Mouse (Mus musculus): ENCODE data around the gene Hs3st1.
"Not testable (repeated sequence)": the region's sequence is repeated elsewhere in the genome, so short reads cannot be mapped to it uniquely, and the experiment has no call there.

Hs3st1 gene

DNA sequence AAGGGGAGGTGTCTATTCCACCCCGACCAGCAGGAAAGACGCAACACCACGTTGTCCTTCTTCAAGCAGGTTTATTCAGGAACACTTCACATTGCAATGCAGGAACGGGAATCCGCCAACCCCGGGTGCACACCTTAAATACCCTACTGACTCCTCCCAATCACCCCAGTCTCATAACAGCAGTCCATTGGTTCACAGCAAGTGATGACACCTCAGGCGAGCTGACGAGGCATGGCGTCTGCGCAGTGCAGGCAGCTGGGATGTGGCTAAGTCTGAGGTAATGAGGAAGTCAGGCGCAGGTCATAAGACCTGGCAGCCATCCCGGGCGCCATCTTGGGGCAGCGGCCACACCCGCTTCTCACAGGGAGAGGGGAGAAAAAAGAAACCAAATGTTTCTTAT, at the start of gene Hs3st1:
Gene Hs3st1, minus strand, starts transcription at position 101 of the 400 bp plus-strand sequence.
- in situ Hi-C loops (cut with MseI, MboI): not testable (repeated sequence)

DNA sequence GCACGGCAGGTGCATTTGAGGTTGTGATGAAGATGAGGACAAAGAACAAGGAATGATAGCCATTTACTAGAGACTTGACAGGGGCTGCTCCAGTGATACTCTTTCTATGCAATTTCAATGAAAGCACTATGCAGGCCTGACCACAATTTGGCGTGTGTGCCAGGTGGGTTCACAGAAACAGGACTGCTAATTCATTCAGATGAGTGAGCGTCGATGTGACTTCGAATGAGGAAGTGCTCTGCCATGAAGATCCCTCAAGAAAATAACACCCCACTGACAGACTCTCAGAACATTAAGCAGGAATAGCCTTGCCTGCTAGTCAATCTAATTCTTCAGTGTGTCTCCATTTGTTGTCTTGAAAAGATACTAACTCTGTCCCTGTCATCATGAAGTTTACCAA, 49.4 kb upstream of the Hs3st1 start:
- in situ Hi-C loops (cut with MseI, MboI): no loop called here

DNA sequence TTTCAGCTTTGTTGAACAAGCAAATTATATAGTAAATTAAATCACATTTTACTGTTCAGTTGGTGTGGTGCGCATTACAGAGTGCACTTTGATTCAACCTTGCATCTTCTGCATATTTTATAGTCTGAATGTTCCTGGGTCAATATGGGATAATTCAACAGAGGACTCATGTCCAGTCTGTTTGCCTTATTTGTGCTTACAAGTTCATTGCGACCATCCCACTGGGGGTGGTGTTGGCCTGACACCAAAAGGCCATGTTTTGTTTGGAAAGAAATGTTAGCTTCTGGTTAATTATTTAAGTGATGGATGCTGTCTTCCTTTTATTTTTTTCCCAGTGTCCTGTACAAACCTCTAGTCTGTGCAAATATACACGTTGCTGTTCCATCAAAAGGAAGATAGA, 48.7 kb upstream of the Hs3st1 start:
- in situ Hi-C loops (cut with MseI, MboI): no loop called here

DNA sequence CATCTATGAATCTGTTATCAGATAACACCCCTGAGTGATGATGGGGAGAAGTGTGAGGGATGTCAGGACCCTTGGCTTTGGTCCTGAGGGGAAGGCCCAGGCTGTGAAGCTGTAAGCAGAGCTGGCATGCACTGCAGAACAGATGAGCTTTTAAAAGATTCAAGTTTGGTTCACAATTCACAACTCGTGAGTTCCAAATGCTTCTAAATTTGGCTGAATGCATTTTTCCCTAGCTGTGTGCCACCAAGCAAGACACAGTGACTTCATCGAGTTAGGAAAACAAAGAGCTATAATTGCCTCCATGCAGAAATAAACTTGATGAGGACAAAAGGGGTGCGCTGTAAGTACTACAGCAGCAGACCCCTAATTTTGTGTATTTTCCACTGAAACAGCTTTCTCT, 48.2 kb upstream of the Hs3st1 start:
- in situ Hi-C loops (cut with MseI, MboI): no loop called here

DNA sequence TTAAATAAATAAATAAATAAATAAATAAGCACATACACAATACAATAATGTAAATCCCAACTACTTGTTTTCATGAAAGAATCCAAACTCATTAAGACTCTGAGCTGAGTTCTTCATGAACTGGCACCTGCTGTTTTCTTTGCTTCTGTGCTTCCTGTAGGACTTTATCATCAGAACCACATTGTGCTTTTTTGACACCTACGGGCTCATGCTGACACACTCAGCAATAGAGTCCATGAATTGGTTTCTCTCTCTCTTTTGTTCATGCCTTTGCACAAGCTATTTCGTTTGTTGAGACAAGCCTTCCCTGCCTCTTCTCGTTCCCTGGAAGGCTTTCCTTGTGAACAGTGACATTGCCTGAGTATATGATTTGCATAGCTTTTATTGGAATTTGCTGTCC, 46.8 kb upstream of the Hs3st1 start:
- in situ Hi-C loops (cut with MseI, MboI): no loop called here

DNA sequence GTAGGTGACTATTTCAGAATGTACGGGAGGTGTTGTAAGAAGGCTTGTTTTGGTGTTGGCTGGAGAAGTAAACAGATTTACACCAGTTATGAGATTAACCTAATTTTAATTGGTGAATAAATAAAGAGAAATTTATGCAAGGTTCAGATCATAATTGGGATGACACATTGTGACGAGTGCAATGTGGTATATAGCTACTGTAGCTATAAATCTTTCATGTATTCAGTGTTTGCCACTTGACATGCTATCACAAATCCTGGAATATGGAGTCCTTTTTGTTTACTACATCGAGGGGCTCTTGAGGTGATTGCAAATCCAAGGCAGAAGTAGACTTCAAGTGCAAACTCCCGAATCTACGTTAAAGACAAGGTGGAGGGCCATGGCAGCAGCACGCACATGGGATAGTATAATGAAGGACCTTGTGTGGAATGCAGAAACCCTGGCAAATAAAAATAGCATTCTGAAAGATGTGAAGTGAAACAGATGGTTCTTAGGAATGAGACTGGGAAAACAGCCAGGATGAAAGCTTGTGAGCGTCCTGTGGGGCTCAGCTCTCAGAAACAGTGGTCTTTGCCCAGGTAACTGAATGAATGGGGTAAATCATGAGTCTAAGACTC, 21.9 kb upstream of the Hs3st1 start:
- in situ Hi-C loops (cut with MseI, MboI): no loop called here

DNA sequence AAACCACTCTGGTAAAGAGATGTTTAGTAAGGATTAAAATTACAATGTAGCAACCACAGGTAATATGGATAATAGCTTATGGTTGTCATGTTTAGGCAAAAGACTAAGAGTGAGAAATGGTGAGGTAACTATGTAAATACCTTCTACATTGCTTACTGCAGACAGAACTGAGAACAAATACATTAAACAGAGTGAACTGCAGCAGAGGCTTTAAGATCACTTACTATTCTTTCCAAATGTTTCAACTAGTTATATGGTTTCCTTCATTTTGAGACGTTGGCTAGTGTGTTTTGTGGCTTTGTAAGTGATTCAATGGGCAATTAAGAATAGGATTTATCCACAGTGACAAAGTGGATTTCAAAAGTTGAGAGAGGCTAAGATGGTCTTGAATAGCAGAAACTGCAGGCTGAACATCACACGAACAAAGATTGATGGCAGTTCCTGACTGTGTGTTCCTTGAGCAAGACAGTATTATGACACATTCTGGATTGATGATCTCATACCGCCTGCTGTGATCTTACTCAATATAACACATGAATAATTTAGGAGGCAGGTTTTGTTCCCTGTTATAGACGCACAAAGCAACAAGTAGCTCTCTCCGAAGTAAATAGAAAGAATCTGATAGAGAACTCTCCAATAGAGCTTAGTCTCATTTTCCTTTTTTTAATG, 16.5 kb upstream of the Hs3st1 start:
- in situ Hi-C loops (cut with MseI, MboI): no loop called here

DNA sequence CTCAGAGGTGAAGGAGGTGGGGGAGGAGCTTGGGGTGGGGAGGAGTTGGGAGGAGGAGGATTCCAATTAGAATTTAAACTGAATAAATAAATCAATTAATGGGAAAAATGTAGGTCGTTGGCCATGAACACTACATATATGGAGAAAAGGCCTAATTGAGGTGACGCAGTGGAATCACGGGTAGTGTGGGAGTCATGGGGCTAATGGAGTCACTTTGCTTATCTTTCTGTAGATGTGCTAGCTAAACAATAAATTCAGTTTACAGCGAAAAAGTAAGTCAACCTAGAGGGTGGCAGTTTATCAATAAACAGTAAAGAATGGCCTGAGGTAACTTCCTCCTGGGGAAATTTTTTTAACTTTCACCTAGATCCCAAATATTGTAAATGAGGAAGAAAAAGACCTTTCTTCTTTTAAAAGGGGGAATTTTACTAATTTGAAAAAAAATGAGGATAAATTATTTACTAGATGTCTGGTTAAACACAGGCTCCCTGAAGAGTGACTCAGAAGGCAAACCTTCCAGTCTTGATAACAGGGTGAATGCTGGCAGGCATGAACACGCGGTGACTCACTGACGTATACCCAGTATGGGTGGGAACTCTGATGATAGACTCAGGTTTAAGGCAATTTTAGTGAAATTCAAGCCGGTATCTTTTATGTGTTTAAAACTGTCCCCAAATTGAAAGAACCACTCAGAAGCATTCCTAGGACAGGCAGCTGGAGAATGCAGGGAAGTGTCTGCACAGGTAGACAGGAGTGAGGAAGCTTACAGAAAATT, 6.6 kb upstream of the Hs3st1 start:
- in situ Hi-C loops (cut with MseI, MboI): no loop called here

DNA sequence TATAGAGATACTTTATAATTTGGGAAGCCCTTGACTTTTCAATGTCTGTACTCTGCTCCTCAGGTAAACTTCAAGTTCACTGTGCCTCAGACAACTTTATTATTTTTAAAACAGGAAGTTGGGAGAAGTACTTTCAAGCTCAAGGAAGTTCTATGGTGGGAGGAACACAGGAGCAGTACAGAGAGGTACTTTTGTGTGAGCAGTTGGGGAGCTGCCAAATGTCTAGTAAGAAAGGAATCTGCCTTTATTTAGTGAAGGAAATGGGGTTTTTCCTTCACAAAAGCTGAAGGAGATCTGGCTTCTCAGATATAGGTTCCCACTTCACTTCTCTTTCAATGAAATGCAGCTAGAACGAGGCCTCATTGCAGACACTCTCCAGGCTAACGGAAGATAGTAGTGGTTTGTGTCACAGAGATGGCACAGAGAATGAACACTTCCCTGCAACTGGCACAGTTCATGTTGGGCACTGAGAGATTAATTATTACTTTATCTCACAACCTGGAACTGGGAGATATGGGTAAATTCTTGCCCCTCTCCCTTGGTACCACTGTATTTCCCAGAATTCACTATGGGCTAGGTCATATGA, 3.7 kb upstream of the Hs3st1 start:
- in situ Hi-C loops (cut with MseI, MboI): no loop called here

DNA sequence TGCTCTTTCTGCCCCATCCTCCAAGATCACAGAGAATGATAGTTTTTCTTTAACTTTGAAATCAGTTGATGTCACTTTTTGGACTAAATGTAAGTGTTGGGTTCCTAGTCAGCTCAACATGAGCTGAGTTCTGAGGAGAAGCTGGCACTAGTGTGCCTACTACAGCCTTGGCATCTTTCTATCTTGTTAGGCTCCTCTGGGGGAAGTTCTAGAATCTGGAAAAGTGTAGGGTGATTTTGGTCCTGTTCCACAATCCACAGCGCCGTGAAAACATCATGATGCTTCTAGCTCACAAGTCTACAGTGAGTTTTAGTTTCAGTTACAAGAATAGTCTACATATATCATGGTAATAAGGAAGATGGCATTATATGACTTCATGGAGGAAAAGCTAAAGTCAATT, 18.4 kb downstream of the Hs3st1 start:
- in situ Hi-C loops (cut with MseI, MboI): no loop called here

DNA sequence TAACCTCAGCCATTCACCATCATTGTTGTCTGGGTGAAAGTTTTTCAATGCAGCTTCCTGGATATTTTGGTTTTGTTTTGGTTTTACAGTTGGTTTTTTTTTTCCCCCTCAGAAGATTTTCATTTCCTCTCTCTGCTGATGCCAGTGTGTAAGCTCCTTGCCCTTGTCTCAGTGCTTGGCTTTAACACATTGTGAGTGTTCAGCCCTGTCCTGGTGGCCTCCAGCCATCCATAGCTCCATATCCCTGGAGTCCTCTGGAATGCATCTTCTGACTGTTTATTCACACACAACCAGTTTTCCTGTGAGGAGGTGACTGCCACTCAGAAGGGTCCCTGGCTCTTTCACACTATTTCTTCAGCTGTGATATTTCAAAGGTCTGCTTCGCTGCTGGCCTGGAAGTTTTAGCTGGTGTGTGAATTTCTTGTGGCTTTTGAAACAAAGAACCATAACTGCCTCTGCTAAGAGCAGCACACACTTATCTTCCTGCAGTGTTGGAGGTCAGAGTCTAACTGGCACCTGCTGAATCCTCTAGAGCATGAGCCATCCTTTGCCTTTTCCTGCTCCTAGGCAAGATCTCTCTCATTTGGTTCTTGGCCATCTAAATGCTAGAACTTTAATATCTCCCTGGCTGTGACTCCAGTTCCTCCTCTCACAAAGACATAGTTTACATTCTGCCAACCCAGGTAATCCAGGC, 21.4 kb downstream of the Hs3st1 start:
- in situ Hi-C loops (cut with MseI, MboI): no loop called here

DNA sequence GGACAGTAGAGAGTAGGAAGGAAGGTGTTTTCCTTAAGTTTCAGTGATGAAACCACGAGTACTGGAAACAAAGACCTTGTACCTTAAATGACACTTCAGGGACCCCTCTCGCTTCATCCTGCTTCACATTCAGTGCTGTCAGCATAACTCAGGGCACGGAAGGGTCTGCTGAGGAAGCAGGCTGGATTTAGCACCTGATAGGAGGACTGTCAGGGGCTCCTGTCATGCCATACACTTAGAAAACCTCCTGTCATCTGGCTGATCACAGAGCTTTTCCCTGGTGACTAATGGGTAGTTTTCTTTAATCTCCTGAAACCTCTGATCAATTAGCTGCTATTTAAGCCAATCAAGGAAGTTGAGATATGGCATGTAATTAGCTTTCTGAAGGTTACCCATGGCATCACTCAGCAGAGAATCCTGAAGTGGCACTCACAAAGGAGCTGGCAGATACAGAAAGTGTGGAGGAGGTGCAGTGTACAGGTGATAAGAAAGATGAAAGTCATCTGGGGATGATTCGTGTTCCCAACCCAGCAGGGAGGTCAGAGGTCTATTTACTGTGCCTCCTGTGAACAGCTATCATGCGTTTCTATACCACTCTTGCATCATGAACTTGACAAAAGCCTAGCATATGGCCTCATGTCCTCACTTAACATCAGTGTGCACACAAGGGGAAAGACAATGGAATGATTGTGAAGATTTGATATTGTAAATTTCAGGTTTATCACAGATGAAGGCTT, 22.1 kb downstream of the Hs3st1 start:
- in situ Hi-C loops (cut with MseI, MboI): no loop called here

DNA sequence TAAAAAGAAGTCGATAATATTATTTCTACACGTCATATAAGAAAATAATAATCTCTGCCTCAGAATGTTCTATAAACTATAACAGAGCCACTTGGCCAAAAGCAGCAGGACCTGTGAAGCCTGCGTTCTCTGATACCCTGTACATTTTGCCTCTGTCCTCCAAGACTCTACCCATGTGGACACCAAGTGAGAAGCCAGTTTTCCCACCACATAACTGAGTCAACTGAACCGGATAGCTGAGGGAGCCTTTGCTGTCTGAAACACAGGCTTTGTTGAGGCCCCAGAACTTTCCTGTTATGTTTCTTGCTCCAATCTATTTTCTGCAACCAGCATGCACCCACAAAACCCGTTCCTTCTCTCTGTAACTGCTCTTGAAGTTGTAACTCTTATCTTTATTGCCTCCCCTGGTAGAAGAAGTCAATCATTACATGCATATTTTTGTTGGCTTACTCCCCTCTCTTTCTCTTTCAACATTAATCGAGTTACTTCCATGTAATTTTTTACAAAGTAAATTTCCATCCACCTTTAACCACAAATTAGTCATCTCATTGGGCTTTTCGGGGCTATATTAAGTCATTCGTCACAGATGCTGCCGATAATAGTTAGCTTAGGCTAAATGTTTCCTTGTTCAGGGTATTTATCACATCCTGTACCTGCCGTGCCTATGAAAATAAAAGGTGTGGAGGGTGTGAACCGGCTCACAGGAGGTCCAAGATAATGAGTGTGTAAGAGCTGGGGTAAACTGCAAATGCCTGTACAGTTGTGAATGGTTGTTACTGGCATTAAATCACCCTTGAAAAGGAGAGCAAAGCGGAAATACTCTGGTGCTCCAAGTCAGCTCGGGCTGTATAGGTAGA, 39.4 kb downstream of the Hs3st1 start:
- in situ Hi-C loops (cut with MseI, MboI): no loop called here

DNA sequence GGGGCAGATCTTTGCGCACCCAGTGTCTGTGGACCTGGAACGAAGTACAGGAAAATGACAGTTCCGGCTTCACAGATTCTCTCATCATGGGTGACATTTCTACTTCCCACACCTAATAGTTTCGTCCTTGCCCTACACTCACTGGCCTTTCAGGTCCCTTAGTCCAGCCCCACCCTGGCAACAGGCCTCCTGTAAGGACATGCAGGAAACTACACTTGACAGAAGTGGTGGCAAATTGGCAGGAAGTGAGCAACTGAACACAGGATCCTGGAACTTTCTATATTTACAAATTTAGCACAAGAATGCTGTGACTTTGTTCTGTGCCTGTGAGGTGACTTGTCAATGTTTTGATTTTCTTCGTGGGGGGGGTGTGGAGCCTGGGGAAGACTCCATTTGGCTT, 40.1 kb downstream of the Hs3st1 start:
- in situ Hi-C loops (cut with MseI, MboI): no loop called here

DNA sequence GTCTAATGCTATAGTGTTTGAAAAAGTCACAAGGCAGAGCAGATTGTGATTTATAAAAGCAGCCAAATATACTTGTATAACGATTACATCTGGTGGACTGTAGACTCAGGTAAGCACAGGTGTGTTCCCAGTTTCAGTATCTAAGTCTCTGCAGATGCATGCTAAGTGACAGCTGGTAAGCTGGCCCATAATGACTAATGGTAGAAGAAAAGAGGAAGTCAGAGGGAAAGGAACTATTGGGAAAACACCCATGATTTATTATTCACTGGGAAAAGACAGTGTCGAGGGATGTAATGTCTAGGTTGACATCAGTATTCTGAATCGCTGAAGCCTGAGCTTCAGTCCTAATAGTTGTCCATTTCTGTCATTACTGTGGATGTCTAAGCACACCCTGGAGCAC, 49.7 kb downstream of the Hs3st1 start:
- in situ Hi-C loops (cut with MseI, MboI): no loop called here

DNA sequence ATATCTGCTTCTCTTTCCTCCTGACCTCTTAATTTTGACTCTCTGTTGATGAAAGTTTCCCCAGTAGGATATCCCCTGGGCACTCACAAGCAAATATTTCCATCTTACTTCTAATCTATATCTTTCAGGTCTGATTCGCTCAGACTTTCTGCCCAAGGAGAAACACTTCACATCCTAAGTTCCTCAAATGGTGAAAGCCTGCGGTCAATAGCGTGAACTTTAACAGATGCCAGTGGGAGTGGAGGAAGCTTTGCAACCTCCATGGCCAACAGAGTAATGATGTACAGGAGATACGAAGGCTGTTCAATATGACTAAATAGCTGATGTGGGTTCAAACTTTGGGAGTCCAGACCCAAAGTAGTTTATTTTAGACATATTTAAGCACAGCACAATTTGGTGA, 94.4 kb downstream of the Hs3st1 start:
- in situ Hi-C loops (cut with MseI, MboI): no loop called here

DNA sequence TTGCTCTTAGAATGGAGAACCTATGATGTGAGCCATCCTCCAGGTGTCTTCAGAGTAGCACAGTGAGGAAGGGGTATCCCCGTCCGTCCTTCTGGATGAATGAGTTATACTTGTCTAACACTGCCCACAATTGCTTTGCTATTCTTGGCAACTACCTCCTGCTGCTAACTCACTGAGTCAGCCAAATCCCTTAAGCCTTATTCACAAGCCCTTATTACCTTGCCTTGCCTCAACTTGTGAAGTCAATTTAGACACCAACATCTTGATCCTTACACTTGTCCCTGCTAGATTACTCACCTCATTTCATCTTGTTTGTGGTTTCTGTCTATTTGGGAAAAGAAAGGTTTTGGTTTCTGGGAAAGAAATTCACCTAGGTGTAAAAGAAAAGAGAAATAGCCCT, 95.9 kb downstream of the Hs3st1 start:
- in situ Hi-C loops (cut with MseI, MboI): no loop called here

DNA sequence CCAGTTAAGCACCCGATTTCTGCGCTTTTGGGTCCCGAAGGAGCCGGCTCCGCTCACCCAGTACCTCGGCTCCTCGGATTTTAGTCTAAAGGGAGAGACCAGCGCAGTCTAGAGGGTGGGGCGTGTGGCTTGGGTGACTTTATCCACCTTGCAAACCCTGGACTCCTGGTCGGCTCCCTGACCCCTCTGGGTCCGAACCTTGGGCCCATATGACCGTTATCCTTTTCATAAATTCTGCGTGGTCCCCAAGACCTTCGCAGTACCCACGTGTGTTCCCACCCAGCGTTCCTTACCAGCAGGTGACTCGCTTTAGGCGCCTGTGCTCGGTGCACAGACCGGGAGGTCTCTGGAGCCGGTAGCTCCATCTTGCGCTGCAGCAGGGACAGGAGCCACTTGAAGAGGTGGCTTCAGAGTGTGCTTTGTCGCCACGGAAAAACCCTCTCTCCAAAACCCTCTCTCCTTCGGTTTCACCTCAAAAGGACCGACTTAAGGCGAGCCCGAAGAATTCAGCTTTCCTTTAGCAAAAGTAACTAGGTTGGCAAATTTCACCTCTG, 110.4 kb downstream of the Hs3st1 start:
- in situ Hi-C loops (cut with MseI, MboI): loop anchor here (25.0 kb wide), 3 partner anchors 317 to 858 kb away; no protein-coding TSS in a partner anchor

DNA sequence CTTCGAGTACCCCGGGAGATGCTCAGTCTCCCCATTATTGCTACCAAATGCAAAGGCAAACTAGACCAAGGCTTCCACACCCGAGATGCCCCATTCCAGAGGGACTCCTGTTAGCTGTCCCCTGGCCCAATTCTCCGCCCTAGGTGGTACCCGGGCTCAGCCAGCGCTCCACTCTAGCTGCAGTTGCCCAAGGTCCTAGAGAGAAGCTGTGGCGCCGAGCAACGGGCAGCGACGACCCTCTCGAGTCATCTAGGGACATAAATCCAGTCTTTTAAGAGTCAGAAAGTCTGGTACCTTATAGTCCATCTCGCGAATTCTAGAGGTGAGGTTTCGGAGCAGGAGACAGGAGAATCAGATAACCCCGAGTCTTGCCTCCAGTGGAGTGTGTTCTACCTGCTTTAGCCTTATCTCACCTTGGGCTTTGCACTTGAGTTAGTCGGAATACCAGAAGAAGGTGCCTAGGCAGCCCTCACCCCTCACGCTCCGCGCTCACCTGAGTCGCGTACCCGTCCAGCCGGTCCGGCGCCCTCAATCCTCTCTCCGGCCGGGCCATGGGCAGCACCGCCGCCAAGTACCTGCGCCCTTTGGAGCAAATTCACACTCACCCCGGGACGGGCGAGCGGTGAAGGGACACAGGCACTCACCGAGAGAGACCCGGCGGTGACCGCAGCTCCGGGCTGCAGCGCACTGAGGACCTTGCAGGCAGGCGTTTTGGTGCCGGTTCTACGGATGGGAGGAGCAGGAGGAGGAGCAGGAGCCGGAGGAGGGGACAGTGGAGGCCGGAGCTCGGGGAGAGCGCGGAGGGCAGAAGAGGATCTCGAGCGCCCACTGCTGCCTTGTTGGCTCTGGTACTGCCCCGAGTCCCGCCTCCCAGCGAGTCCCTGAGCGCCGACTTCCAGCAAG, 111.1 kb downstream of the Hs3st1 start:
- in situ Hi-C loops (cut with MseI, MboI): loop anchor here (25.0 kb wide), 3 partner anchors 318 to 857 kb away; no protein-coding TSS in a partner anchor
